Mouse (Mus musculus): ENCODE data around the gene Ssh1. TPM values are rescaled to one million over a fixed set of nuclear protein-coding genes. Genes with fewer than 3 reads are reported as not detected.

Ssh1 gene
- polyA plus RNA-seq, 1 experiment from 2014 or later = 19.4 TPM

GRCm38 (mm10) chr5:113986182-113986961, 7.3 kb downstream of the Ssh1 start:
- DNase-seq (ENCODE audit: low spot score) = no peak
- H3K4me1 ChIP-seq (replicated peaks; ENCODE audit: control insufficient read depth, insufficient read depth, low read length) = peaks cover 16% of the 10 kb centered on the region
- H3K27me3 ChIP-seq (replicated peaks; ENCODE audit: control insufficient read depth, insufficient read depth, low read length) = no peaks in the 10 kb centered on the region
- WGBS = 31% methylated on average over 9 of the region's 9 CpGs
- ATAC-seq (replicated peaks; ENCODE audit: low FRiP score, low TSS enrichment, low read depth) = no peak
- H3K4me3 ChIP-seq (ENCODE audit: low read depth, low read length) = no peak overlapping the region
- H3K4me2 ChIP-seq (ENCODE audit: low read length) = no peak overlapping the region
- no peak overlapping the region for H3K9ac ChIP-seq (ENCODE audit: low read length)
- no peaks in the 10 kb centered on the region for H3K9me3 ChIP-seq (ENCODE audit: control insufficient read depth, low read length)
- peak overlapping the region; percentile 36; the same call in 1 of the 2 replicates for H3K27ac ChIP-seq (ENCODE audit: low read depth)
- H3K36me3 ChIP-seq (ENCODE audit: control insufficient read depth, insufficient read depth, low read length) = peaks cover 21% of the 10 kb centered on the region

DNA sequence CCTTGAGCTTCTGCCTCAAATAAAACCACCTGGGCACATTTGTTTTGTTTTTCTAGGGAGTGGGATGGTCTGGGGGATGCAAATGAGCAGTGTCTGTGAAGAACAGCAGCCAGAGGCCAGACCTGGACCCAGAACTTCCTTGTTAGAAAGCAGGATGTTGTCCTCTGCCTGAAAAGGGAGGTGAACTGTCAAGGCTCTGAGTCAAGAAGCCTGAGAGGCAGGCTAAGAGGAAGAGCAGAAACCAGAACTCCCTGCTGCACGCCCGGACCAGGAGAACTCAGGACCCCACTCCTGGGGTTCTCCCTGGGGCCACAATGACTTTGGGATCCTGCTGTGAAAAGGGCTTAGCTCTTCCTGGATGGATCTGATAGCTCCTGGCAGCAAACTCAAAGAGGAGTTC, 8.0 kb downstream of the Ssh1 start:
- no peaks in the 10 kb centered on the region for H3K27me3 ChIP-seq (replicated peaks; ENCODE audit: control insufficient read depth, insufficient read depth, low read length)
- H3K27ac ChIP-seq (ENCODE audit: low read depth) = no peak overlapping the region
- H3K9me3 ChIP-seq (ENCODE audit: control insufficient read depth, low read length) = no peaks in the 10 kb centered on the region
- H3K9ac ChIP-seq (ENCODE audit: low read length) = no peak overlapping the region
- peaks cover 26% of the 10 kb centered on the region for H3K36me3 ChIP-seq (ENCODE audit: control insufficient read depth, insufficient read depth, low read length)
- no peak overlapping the region for H3K4me3 ChIP-seq (ENCODE audit: low read depth, low read length)
- ATAC-seq (replicated peaks; ENCODE audit: low FRiP score, low TSS enrichment, low read depth) = no peak
- no peak overlapping the region for H3K4me2 ChIP-seq (ENCODE audit: low read length)
- WGBS = 49% methylated on average over 2 of the region's 2 CpGs
- DNase-seq (ENCODE audit: low spot score) = no peak
- peaks cover 15% of the 10 kb centered on the region for H3K4me1 ChIP-seq (replicated peaks; ENCODE audit: control insufficient read depth, insufficient read depth, low read length)

GRCm38 (mm10) chr5:113984025-113984740, 9.5 kb downstream of the Ssh1 start:
- Histone ChIP-seq H3K36me3 (ENCODE audit: control insufficient read depth, insufficient read depth, low read length) (peaks cover 21% of the 10 kb centered on the region), H3K27ac (ENCODE audit: low read depth) (no peak overlapping the region), H3K4me2 (ENCODE audit: low read length) (no peak overlapping the region), H3K9ac (ENCODE audit: low read length) (no peak overlapping the region), H3K4me1 (replicated peaks; ENCODE audit: control insufficient read depth, insufficient read depth, low read length) (peaks cover 13% of the 10 kb centered on the region), H3K27me3 (replicated peaks; ENCODE audit: control insufficient read depth, insufficient read depth, low read length) (no peaks in the 10 kb centered on the region), H3K4me3 (ENCODE audit: low read depth, low read length) (no peak overlapping the region), H3K9me3 (ENCODE audit: control insufficient read depth, low read length) (no peaks in the 10 kb centered on the region)
- DNase-seq (ENCODE audit: low spot score) (no peak), ATAC-seq (replicated peaks; ENCODE audit: low FRiP score, low TSS enrichment, low read depth) (0 out of 2 replicates have a peak, but pooled peaks have one; percentile 18)
- 78% methylated on average over 13 of the region's 13 CpGs for WGBS

DNA sequence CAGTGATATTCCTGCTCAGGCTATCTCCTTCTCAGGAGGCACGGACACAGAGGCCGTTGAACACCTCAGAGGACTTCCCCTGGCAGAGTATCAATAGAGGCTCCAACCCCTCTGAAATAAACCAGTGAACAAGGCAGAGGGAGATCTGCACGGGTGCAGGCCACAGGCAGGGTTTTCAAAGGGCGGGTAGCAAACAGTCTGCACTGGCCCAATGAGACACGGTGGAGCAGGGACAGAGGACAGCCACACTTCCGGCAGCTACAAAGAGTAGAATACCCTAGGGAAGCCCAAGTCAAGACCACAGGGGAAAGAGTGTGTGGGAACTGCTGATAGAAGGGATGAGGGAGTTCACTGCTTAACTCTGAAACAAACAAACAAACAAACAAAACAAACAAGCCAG, 10.2 kb downstream of the Ssh1 start:
- Histone ChIP-seq H3K4me3 (ENCODE audit: low read depth, low read length) (no peak overlapping the region), H3K4me2 (ENCODE audit: low read length) (no peak overlapping the region), H3K4me1 (replicated peaks; ENCODE audit: control insufficient read depth, insufficient read depth, low read length) (peaks cover 13% of the 10 kb centered on the region), H3K27ac (ENCODE audit: low read depth) (no peak overlapping the region), H3K36me3 (ENCODE audit: control insufficient read depth, insufficient read depth, low read length) (peaks cover 15% of the 10 kb centered on the region; the same call in 1 of the 2 replicates), H3K27me3 (replicated peaks; ENCODE audit: control insufficient read depth, insufficient read depth, low read length) (no peaks in the 10 kb centered on the region), H3K9me3 (ENCODE audit: control insufficient read depth, low read length) (no peaks in the 10 kb centered on the region), H3K9ac (ENCODE audit: low read length) (no peak overlapping the region)
- WGBS = 70% methylated on average over 6 of the region's 6 CpGs
- DNase-seq (ENCODE audit: low spot score) (no peak), ATAC-seq (replicated peaks; ENCODE audit: low FRiP score, low TSS enrichment, low read depth) (no peak)

- Histone ChIP-seq H3K9me3 (ENCODE audit: control insufficient read depth, low read length) (no peaks in the 10 kb centered on the region), H3K9ac (ENCODE audit: low read length) (no peak overlapping the region), H3K4me3 (ENCODE audit: low read depth, low read length) (no peak overlapping the region), H3K27me3 (replicated peaks; ENCODE audit: control insufficient read depth, insufficient read depth, low read length) (no peaks in the 10 kb centered on the region), H3K4me1 (replicated peaks; ENCODE audit: control insufficient read depth, insufficient read depth, low read length) (peaks cover 12% of the 10 kb centered on the region), H3K4me2 (ENCODE audit: low read length) (no peak overlapping the region), H3K36me3 (ENCODE audit: control insufficient read depth, insufficient read depth, low read length) (peaks cover 20% of the 10 kb centered on the region; the same call in 1 of the 2 replicates), H3K27ac (ENCODE audit: low read depth) (no peak overlapping the region)
- ATAC-seq (replicated peaks; ENCODE audit: low FRiP score, low TSS enrichment, low read depth) (no peak), DNase-seq (ENCODE audit: low spot score) (no peak)
- 75% methylated on average over 8 of the region's 8 CpGs for WGBS
Measured at GRCm38 (mm10) chr5:113981843-113982242, 11.9 kb downstream of the Ssh1 start.

- Histone ChIP-seq H3K9ac (ENCODE audit: low read length) (no peak overlapping the region), H3K4me3 (ENCODE audit: low read depth, low read length) (no peak overlapping the region), H3K36me3 (ENCODE audit: control insufficient read depth, insufficient read depth, low read length) (peaks cover 20% of the 10 kb centered on the region; the same call in 1 of the 2 replicates), H3K27me3 (replicated peaks; ENCODE audit: control insufficient read depth, insufficient read depth, low read length) (no peaks in the 10 kb centered on the region), H3K9me3 (ENCODE audit: control insufficient read depth, low read length) (no peaks in the 10 kb centered on the region), H3K4me1 (replicated peaks; ENCODE audit: control insufficient read depth, insufficient read depth, low read length) (peaks cover 6% of the 10 kb centered on the region; the same call in 1 of the 2 replicates), H3K27ac (ENCODE audit: low read depth) (no peak overlapping the region), H3K4me2 (ENCODE audit: low read length) (no peak overlapping the region)
- DNase-seq (ENCODE audit: low spot score) = no peak
- no peak for ATAC-seq (replicated peaks; ENCODE audit: low FRiP score, low TSS enrichment, low read depth)
- WGBS = 88% methylated on average over 6 of the region's 6 CpGs
Measured at GRCm38 (mm10) chr5:113981171-113981570, 12.5 kb downstream of the Ssh1 start.

GRCm38 (mm10) chr5:113980511-113980910, 13.2 kb downstream of the Ssh1 start:
- no peaks in the 10 kb centered on the region for H3K27me3 ChIP-seq (replicated peaks; ENCODE audit: control insufficient read depth, insufficient read depth, low read length)
- peaks cover 8% of the 10 kb centered on the region for H3K4me1 ChIP-seq (replicated peaks; ENCODE audit: control insufficient read depth, insufficient read depth, low read length)
- no peak overlapping the region for H3K27ac ChIP-seq (ENCODE audit: low read depth)
- H3K4me2 ChIP-seq (ENCODE audit: low read length) = no peak overlapping the region
- H3K9ac ChIP-seq (ENCODE audit: low read length) = no peak overlapping the region
- no peak for ATAC-seq (replicated peaks; ENCODE audit: low FRiP score, low TSS enrichment, low read depth)
- H3K36me3 ChIP-seq (ENCODE audit: control insufficient read depth, insufficient read depth, low read length) = peaks cover 20% of the 10 kb centered on the region; the same call in 1 of the 2 replicates
- H3K4me3 ChIP-seq (ENCODE audit: low read depth, low read length) = no peak overlapping the region
- WGBS = 90% methylated on average over 1 of the region's 1 CpGs
- H3K9me3 ChIP-seq (ENCODE audit: control insufficient read depth, low read length) = no peaks in the 10 kb centered on the region
- DNase-seq (ENCODE audit: low spot score) = no peak

DNA sequence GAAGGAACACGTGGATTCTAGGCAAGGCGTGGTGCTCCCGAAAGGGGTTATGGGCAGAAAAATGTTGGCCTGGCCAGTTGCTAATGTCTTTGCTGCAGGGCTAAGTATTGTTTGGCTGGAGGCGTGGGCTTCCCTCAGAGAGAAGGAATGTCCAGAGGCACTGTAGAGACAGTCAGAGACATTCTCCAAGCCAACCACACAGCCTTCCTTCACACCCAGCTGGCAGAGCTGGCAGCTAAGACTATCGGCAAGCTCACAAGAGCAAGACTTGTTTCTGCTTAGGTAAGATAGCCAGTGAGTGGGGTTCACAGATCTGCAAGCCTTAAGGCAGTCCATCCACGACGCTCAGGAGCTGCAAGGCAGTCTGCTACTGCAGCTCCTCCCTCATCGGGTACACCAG, 16.4 kb downstream of the Ssh1 start:
- Histone ChIP-seq H3K4me2 (ENCODE audit: low read length) (no peak overlapping the region), H3K9ac (ENCODE audit: low read length) (no peak overlapping the region), H3K27me3 (replicated peaks; ENCODE audit: control insufficient read depth, insufficient read depth, low read length) (no peaks in the 10 kb centered on the region), H3K9me3 (ENCODE audit: control insufficient read depth, low read length) (no peaks in the 10 kb centered on the region), H3K4me1 (replicated peaks; ENCODE audit: control insufficient read depth, insufficient read depth, low read length) (peaks cover 18% of the 10 kb centered on the region), H3K36me3 (ENCODE audit: control insufficient read depth, insufficient read depth, low read length) (peaks cover 17% of the 10 kb centered on the region; the same call in 1 of the 2 replicates), H3K4me3 (ENCODE audit: low read depth, low read length) (no peak overlapping the region), H3K27ac (ENCODE audit: low read depth) (no peak overlapping the region)
- 69% methylated on average over 8 of the region's 8 CpGs for WGBS
- no peak for ATAC-seq (replicated peaks; ENCODE audit: low FRiP score, low TSS enrichment, low read depth)
- no peak for DNase-seq (ENCODE audit: low spot score)
